Mouse (Mus musculus) intestine, postnatal 0 days (tissue): ENCODE measurements around the gene Rcan1. TPM values are rescaled to one million over a fixed set of nuclear protein-coding genes. Genes with fewer than 3 reads are reported as not detected.

Experiments
- ATAC-seq: fragments of 200-750 bp; cut with Nextera tagmentation; 2 replicates; pipeline ENCODE4 v1.8.0; 2017; ENCODE audit warnings: mild to moderate bottlenecking, moderate TSS enrichment, moderate library complexity
- H3K27ac ChIP-seq: fragments of 300-500 bp; sonication (generic); 2 replicates; pipeline ENCODE4 v1.5.1; 2014; ENCODE audit warnings: mild to moderate bottlenecking, low read depth, low read length, moderate library complexity
- H3K27me3 ChIP-seq: fragments of 300-500 bp; sonication (generic); replicated peaks from 2 replicates; pipeline ENCODE4 v1.6.1; 2014; ENCODE audit warnings: low read length, mixed read lengths; ENCODE audit not compliant: control insufficient read depth, insufficient read depth
- H3K36me3 ChIP-seq: fragments of 300-500 bp; sonication (generic); 2 replicates; pipeline ENCODE4 v1.6.1; 2014; ENCODE audit warnings: mild to moderate bottlenecking, moderate library complexity; ENCODE audit not compliant: control insufficient read depth, insufficient read depth
- H3K4me1 ChIP-seq: fragments of 300-500 bp; sonication (generic); replicated peaks from 2 replicates; pipeline ENCODE4 v1.6.1; 2014; ENCODE audit warnings: antibody characterized with exemption, low read length, mixed read lengths; ENCODE audit not compliant: control insufficient read depth, insufficient read depth
- H3K4me2 ChIP-seq: fragments of 300-500 bp; sonication (generic); replicated peaks from 2 replicates; pipeline ENCODE4 v1.6.1; 2014; ENCODE audit warnings: low read depth, mild to moderate bottlenecking, moderate library complexity
- H3K4me3 ChIP-seq: fragments of 300-500 bp; sonication (generic); 2 replicates; pipeline ENCODE4 v1.5.1; 2014; ENCODE audit warnings: low read depth, low read length
- H3K9ac ChIP-seq: fragments of 300-500 bp; sonication (generic); 2 replicates; pipeline ENCODE4 v1.6.1; 2014; ENCODE audit warnings: mild to moderate bottlenecking, low read depth, low read length
- H3K9me3 ChIP-seq: fragments of 300-500 bp; sonication (generic); 2 replicates; pipeline ENCODE4 v1.6.1; 2016; ENCODE audit warnings: mixed run types; ENCODE audit not compliant: control insufficient read depth
- CTCF ChIP-seq: sonication (generic); IDR thresholded peaks from 2 replicates; pipeline ENCODE4 v1.5.1; 2016; ENCODE audit warnings: low read depth, mild to moderate bottlenecking, control low read depth, antibody characterized with exemption, moderate library complexity
- WGBS: fragments of 180-500 bp; shearing (Covaris S2); extraction: QIAGEN DNeasy Blood & Tissue Kit; methylation state at CpG from one replicate; pipeline ENCODE4 v1.1.7; 2014; 5-methylcytosine and 5-hydroxymethylcytosine counted together
- polyA plus RNA-seq: library from polyadenylated mRNA; unstranded; fragments of >200 nt; fragmentation: Nextera tagmentation; extraction: Ambion mirVana; gene quantifications from 2 replicates; pipeline ENCODE4 v1.2.1, GENCODE M21; 2015

The Rcan1 gene
- polyA plus RNA-seq, 1 experiment from 2014 or later = 52.0 TPM

- Histone ChIP-seq H3K4me3 (no peak within 1 kb of the TSS), H3K4me2 (no peak within 1 kb of the TSS), H3K27ac (no peak within 1 kb of the TSS), H3K4me1 (no peaks in the 10 kb centered on the region; the same call in 1 of the 2 replicates), H3K36me3 (no peaks in the 10 kb centered on the region), H3K9ac (no peak within 1 kb of the TSS), H3K9me3 (no peaks in the 10 kb centered on the region), H3K27me3 (0 out of 2 replicates have a peak, but pooled peaks cover 3% of the 10 kb centered on the region)
- no peak for TF ChIP-seq CTCF
- WGBS = 38% methylated on average over 9 of the region's 9 CpGs
- no peak for ATAC-seq
Measured at GRCm38 (mm10) chr16:92359229-92359628, 111.4 kb downstream of the Rcan1 start, which contains the start of gene Kcne1. TSS of gene Kcne1 (minus strand) at chr16:92359468.

DNA sequence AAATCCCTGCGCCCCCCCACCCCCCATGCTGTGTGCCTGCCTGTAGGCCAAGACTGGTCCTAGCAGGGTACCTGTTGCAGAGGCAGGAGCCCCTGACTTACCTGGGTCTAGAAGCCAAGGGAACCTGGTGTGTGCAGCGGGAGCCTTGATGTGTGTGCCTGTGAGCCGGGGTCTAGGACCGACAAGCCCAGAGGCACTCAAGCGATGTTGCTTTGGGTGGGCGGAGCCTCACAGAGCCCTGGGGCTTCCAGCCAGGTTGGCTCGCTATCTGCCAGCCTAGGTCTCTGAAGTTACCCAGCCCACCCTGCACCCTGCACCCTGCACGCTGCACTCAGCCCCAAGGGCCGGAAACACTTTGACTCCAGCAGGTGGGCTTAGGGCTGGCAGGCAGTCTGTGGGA is 111.9 kb downstream of the Rcan1 start:
- H3K9ac ChIP-seq = no peak overlapping the region
- H3K36me3 ChIP-seq = no peaks in the 10 kb centered on the region
- H3K4me1 ChIP-seq = no peaks in the 10 kb centered on the region; the same call in 1 of the 2 replicates
- no peak overlapping the region for H3K4me3 ChIP-seq
- H3K27ac ChIP-seq = no peak overlapping the region
- no peak for ATAC-seq
- 37% methylated on average over 9 of the region's 9 CpGs for WGBS
- H3K4me2 ChIP-seq = no peak overlapping the region
- no peaks in the 10 kb centered on the region for H3K9me3 ChIP-seq
- no peak for TF ChIP-seq CTCF
- H3K27me3 ChIP-seq = 0 out of 2 replicates have a peak, but pooled peaks cover 3% of the 10 kb centered on the region

GRCm38 (mm10) chr16:92357566-92357965 is 113.1 kb downstream of the Rcan1 start:
- Histone ChIP-seq H3K27me3 (0 out of 2 replicates have a peak, but pooled peaks cover 3% of the 10 kb centered on the region), H3K4me3 (no peak overlapping the region), H3K36me3 (no peaks in the 10 kb centered on the region), H3K4me1 (no peaks in the 10 kb centered on the region; the same call in 1 of the 2 replicates), H3K9me3 (no peaks in the 10 kb centered on the region), H3K9ac (no peak overlapping the region), H3K4me2 (no peak overlapping the region), H3K27ac (no peak overlapping the region)
- no peak for TF ChIP-seq CTCF
- no peak for ATAC-seq
- WGBS = 87% methylated on average over 10 of the region's 10 CpGs

DNA sequence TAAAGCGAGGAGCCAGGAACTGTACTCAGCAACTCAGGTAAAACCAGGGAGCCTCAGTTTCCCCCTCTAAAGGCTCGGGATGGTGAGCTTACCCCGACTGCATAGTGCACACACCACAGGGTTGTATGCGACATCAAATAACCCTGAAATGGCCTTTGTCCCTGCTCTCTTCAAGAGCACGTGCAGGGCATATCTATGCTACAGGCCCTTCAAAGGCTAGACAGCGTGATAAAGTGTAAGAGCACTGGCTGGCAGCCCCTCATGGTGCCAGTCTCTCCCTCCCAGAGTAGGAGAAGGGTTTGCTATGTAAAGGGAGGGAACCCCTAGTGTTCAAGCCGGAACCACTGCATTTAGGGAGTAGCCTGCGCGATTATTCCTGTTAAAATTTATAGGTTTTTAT is 113.6 kb downstream of the Rcan1 start:
- no peak for ATAC-seq
- 69% methylated on average over 9 of the region's 9 CpGs for whole genome bisulfite sequencing

DNA sequence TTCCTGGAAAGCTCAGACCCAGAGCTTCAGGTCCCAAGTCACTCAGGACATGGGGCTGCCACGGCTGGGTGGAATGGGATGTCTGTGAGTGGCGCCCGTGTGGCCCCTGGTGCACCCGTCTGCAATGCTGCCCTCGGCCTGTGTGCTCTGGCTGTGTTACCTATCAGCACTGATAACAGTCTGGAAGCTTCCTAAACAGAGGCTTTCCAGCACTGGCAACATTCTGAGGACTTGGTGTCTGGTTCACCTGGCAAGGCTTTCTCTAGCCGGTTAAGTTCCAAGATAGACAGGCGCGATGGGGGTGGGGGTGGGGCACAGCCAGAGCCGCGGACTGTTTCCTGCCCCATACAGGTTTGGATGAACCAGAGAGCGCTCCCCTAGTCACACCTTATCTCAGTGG is 114.7 kb downstream of the Rcan1 start:
- Histone ChIP-seq H3K4me2 (no peak overlapping the region), H3K27ac (no peak overlapping the region), H3K27me3 (0 out of 2 replicates have a peak, but pooled peaks cover 3% of the 10 kb centered on the region), H3K4me3 (no peak overlapping the region), H3K9ac (no peak overlapping the region), H3K36me3 (no peaks in the 10 kb centered on the region), H3K9me3 (no peaks in the 10 kb centered on the region), H3K4me1 (no peaks in the 10 kb centered on the region; the same call in 1 of the 2 replicates)
- 65% methylated on average over 11 of the region's 11 CpGs for WGBS
- ATAC-seq = no peak
- no peak for TF ChIP-seq CTCF

More for the DNA sequence above, 113.6 kb downstream of the Rcan1 start:
- H3K4me3 ChIP-seq = no peak overlapping the region
- no peaks in the 10 kb centered on the region; the same call in 1 of the 2 replicates for H3K4me1 ChIP-seq
- no peak overlapping the region for H3K27ac ChIP-seq
- no peaks in the 10 kb centered on the region for H3K9me3 ChIP-seq
- H3K27me3 ChIP-seq = 0 out of 2 replicates have a peak, but pooled peaks cover 3% of the 10 kb centered on the region
- no peak overlapping the region for H3K4me2 ChIP-seq
- no peak overlapping the region for H3K9ac ChIP-seq
- no peaks in the 10 kb centered on the region for H3K36me3 ChIP-seq
- TF ChIP-seq CTCF = no peak

DNA sequence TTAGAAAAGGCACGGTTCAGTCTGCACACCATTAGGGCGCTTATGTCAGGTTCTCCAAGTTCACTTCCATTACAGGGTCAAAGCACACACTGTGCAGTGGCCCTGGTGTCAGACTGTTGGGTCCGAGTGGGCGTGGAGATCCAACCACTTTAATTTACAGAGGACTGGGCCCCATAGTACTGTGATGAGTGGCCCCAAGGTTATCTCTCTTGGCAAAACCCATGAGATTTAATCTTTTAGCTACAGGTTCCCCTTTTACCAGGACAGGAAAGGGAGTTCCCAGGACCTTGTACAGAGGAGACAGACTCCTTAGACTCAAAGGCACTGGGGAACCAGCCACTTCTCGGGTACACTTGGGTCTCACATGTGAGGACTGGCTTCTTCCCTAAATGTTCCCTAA is 115.3 kb downstream of the Rcan1 start:
- no peak for ATAC-seq
- TF ChIP-seq CTCF = no peak
- no peaks in the 10 kb centered on the region for H3K9me3 ChIP-seq
- H3K9ac ChIP-seq = no peak overlapping the region
- 0 out of 2 replicates have a peak, but pooled peaks cover 3% of the 10 kb centered on the region for H3K27me3 ChIP-seq
- 51% methylated on average over 5 of the region's 5 CpGs for WGBS
- H3K4me3 ChIP-seq = no peak overlapping the region
- H3K36me3 ChIP-seq = no peaks in the 10 kb centered on the region
- no peak overlapping the region for H3K4me2 ChIP-seq
- no peaks in the 10 kb centered on the region; the same call in 1 of the 2 replicates for H3K4me1 ChIP-seq
- no peak overlapping the region for H3K27ac ChIP-seq
